Mouse (Mus musculus): Measurements from ENCODE around the gene Zbp1. TPM values are rescaled to one million over a fixed set of nuclear protein-coding genes. Genes with fewer than 3 reads are reported as not detected.

The Zbp1 gene
- polyA plus RNA-seq, 1 experiment = 0.74 TPM

DNA sequence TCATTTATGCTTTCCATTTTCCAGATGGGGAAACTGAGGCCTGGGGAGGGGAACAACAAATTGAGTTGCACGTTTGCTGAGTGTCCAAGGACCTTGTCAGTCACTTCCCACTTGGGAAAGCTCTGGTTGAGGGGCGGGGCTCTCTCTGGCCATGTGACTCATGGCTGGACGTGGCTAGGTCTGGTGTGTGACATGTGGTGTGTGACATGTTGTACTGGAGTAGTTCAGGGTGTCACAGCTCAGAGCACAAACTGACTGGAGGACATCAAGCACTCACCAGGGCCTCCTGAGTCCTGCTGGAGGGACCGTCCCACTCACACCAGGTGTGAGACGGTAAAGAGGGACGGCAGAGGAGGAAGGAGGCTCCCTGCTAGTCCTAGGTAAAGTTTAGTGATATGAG is 33.4 kb downstream of the Zbp1 start:
- Histone ChIP-seq H3K27ac (ENCODE audit: insufficient read depth, low read length) (no peak overlapping the region), H3K27me3 (ENCODE audit: control insufficient read depth, insufficient read depth, low read length) (no peaks in the 10 kb centered on the region), H3K4me1 (ENCODE audit: control insufficient read depth, insufficient read depth, low read length) (no peaks in the 10 kb centered on the region), H3K4me3 (replicated peaks; ENCODE audit: insufficient read depth, low read depth, low read length) (no peak overlapping the region)
- TF ChIP-seq POLR2A (IDR thresholded peaks at IDR 0.05; ENCODE audit: borderline replicate concordance, insufficient read depth, low read length) (no peak), CTCF (IDR thresholded peaks at IDR 0.05; ENCODE audit: borderline replicate concordance, insufficient read depth, low read depth, low read length) (no peak)
- DNase-seq = no peak
- WGBS = 53% methylated on average over 6 of the region's 6 CpGs

DNA sequence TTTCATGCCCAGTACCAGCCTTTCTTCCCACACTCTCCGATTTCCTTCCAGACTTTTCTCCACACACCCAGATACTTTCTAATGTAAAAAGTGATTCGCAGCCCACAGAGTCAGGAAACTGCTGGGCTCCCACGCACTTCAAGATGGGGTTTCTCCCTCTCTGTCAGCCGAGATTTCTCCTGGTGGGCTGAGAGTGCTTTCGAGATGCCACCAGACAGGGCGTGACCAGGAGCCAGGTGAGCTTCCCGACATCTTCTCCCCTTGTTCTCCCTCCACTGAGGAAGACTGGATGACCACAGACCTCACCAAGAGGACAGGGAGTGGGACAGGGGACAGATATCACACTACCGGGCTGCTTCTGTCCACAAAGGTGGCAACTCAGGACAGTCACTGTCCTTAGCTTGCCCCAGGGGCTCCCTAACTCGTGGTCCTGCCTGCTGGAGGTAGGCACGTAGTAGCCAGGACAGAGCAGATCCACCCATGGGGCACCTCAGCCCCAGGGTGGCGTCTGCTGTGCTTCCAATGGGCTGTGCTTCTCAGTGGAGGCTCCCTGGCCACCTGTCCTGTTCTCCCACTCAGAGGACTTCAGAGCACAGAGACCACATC is 34.1 kb downstream of the Zbp1 start:
- Histone ChIP-seq H3K27ac (ENCODE audit: insufficient read depth, low read length) (no peak overlapping the region), H3K27me3 (ENCODE audit: control insufficient read depth, insufficient read depth, low read length) (no peaks in the 10 kb centered on the region), H3K4me3 (replicated peaks; ENCODE audit: insufficient read depth, low read depth, low read length) (no peak overlapping the region), H3K4me1 (ENCODE audit: control insufficient read depth, insufficient read depth, low read length) (no peaks in the 10 kb centered on the region)
- TF ChIP-seq CTCF (IDR thresholded peaks at IDR 0.05; ENCODE audit: borderline replicate concordance, insufficient read depth, low read depth, low read length) (no peak), POLR2A (IDR thresholded peaks at IDR 0.05; ENCODE audit: borderline replicate concordance, insufficient read depth, low read length) (no peak)
- WGBS = 57% methylated on average over 11 of the region's 11 CpGs
- no peak for DNase-seq

DNA sequence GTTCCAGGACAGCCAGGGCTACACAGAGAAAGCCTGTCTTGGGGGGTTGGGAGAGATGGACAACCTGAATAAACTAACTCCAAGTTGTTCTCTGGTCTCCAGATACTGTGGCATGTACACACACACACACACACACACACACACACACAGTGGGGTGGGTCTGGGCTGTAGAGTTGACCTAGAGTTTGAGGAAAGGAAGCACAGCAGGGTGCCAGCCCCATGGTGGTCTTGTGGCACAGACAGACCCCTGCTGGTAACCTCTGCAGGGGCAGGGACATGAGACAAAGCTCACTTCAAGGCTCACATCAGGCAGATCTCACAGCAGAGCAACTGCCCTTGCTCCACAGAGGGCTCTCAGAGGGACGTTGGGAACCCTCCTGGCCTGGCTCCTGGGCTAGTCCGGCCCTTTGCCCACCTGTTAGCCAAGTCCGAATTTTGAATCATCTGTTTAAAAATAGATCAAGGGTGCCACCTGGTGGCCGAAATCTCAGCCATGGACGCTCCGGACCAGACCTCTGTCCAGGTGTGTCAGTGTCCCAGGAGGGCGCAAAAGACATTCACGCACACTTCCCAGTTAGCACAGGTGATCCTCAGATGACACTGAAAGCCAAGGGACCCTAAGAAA is 34.8 kb downstream of the Zbp1 start:
- WGBS = 3% methylated on average over 8 of the region's 8 CpGs
- Histone ChIP-seq H3K4me1 (ENCODE audit: control insufficient read depth, insufficient read depth, low read length) (no peaks in the 10 kb centered on the region), H3K4me3 (replicated peaks; ENCODE audit: insufficient read depth, low read depth, low read length) (no peak overlapping the region), H3K27me3 (ENCODE audit: control insufficient read depth, insufficient read depth, low read length) (no peaks in the 10 kb centered on the region), H3K27ac (ENCODE audit: insufficient read depth, low read length) (no peak overlapping the region)
- TF ChIP-seq CTCF (IDR thresholded peaks at IDR 0.05; ENCODE audit: borderline replicate concordance, insufficient read depth, low read depth, low read length) (peak; percentile 60), POLR2A (IDR thresholded peaks at IDR 0.05; ENCODE audit: borderline replicate concordance, insufficient read depth, low read length) (no peak)
- DNase-seq = peak in 1 of 2 experiments; percentile 54

DNA sequence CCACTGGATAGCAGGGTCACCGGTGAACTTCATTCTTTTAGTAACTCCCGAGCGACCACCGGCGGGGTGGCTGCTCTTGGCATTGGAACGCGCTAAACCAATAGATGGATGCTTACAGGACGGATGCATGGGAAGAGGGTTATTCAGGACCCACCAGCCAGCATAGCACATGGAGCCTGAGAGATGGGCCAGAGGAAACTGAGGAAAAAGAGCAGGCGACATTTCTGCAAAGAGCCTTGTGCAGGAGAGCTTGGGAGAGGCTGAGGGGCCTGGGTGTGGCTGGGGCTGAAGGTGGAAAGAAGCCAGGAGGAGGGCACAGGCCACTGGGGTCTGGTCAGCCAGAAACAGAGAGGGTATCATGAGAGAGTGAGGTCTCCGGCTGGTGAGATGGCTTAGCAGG is 35.4 kb downstream of the Zbp1 start:
- Histone ChIP-seq H3K27me3 (ENCODE audit: control insufficient read depth, insufficient read depth, low read length) (no peaks in the 10 kb centered on the region), H3K4me1 (ENCODE audit: control insufficient read depth, insufficient read depth, low read length) (no peaks in the 10 kb centered on the region), H3K27ac (ENCODE audit: insufficient read depth, low read length) (no peak overlapping the region), H3K4me3 (replicated peaks; ENCODE audit: insufficient read depth, low read depth, low read length) (no peak overlapping the region)
- DNase-seq = no peak
- TF ChIP-seq POLR2A (IDR thresholded peaks at IDR 0.05; ENCODE audit: borderline replicate concordance, insufficient read depth, low read length) = no peak
- TF ChIP-seq CTCF (IDR thresholded peaks at IDR 0.05; ENCODE audit: borderline replicate concordance, insufficient read depth, low read depth, low read length) = no peak
- WGBS = 86% methylated on average over 10 of the region's 10 CpGs

DNA sequence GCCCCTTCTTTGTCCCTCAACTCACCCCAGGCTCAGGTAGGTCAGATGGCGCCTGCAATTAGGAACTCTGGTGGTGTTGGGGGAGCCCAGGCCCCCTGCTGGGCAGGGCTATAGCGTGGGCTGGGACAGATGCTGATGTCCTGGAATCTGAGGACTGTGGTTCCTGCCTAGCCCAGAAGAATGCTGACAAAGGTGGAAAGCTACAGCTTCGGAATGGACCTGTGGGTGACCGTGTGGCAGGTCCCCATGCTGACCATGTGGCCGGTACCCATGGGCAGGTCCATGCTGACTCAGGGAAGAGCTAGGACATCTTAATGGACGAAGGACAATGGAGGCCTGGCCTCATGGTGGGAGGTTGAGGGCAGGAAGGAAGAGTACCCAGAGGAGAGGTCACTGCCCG is 35.9 kb downstream of the Zbp1 start:
- no peak for DNase-seq
- 74% methylated on average over 7 of the region's 7 CpGs for WGBS
- H3K27me3 ChIP-seq (ENCODE audit: control insufficient read depth, insufficient read depth, low read length) = no peaks in the 10 kb centered on the region
- no peaks in the 10 kb centered on the region for H3K4me1 ChIP-seq (ENCODE audit: control insufficient read depth, insufficient read depth, low read length)
- no peak overlapping the region for H3K4me3 ChIP-seq (replicated peaks; ENCODE audit: insufficient read depth, low read depth, low read length)
- no peak for TF ChIP-seq CTCF (IDR thresholded peaks at IDR 0.05; ENCODE audit: borderline replicate concordance, insufficient read depth, low read depth, low read length)
- TF ChIP-seq POLR2A (IDR thresholded peaks at IDR 0.05; ENCODE audit: borderline replicate concordance, insufficient read depth, low read length) = no peak
- no peak overlapping the region for H3K27ac ChIP-seq (ENCODE audit: insufficient read depth, low read length)

DNA sequence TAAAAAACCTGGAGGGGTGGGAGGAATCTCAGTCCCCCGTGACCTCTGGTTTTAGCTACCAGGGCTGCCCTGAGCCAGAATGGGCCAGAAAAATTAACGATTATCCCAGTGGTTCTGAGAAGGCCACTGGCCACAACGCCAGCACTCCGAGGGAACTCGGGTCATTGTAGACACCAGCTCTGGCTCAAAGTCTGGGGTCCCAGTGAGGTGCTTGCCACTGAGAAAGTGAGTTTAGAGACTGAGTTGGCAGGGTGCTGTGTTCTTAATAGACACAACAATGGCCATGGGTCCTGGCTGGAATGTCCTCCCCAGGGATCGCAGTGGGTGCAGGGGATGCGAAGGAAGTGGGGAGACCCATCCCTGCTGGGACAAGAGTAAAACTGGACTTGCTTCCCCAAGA is 36.8 kb downstream of the Zbp1 start:
- 83% methylated on average over 7 of the region's 7 CpGs for WGBS
- no peak for TF ChIP-seq CTCF (IDR thresholded peaks at IDR 0.05; ENCODE audit: borderline replicate concordance, insufficient read depth, low read depth, low read length)
- no peak for TF ChIP-seq POLR2A (IDR thresholded peaks at IDR 0.05; ENCODE audit: borderline replicate concordance, insufficient read depth, low read length)
- Histone ChIP-seq H3K27ac (ENCODE audit: insufficient read depth, low read length) (no peak overlapping the region), H3K4me1 (ENCODE audit: control insufficient read depth, insufficient read depth, low read length) (no peaks in the 10 kb centered on the region), H3K4me3 (replicated peaks; ENCODE audit: insufficient read depth, low read depth, low read length) (no peak overlapping the region), H3K27me3 (ENCODE audit: control insufficient read depth, insufficient read depth, low read length) (no peaks in the 10 kb centered on the region)
- DNase-seq = no peak

DNA sequence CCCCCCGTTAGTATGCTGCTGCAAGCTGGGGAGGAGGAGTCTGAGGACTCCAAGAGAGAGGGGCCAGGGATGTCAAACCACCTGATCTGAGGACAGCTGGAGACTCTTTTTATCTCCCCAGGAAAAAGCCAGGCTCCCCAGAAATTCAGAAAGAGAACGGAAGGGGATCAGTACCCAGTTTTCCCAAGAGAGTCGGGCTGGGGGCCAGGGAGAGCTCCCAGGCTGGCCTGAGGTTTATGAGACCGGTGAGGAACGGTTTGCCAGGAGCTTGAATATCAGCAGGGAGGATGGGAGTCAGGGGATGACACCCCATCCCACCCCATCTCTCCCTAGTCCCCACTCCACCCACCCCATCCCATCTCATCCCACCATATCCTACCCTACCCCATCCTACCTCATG is 37.2 kb downstream of the Zbp1 start:
- DNase-seq = no peak
- 46% methylated on average over 5 of the region's 5 CpGs for WGBS
- H3K4me3 ChIP-seq (replicated peaks; ENCODE audit: insufficient read depth, low read depth, low read length) = no peak overlapping the region
- no peaks in the 10 kb centered on the region for H3K27me3 ChIP-seq (ENCODE audit: control insufficient read depth, insufficient read depth, low read length)
- no peak overlapping the region for H3K27ac ChIP-seq (ENCODE audit: insufficient read depth, low read length)
- no peak for TF ChIP-seq CTCF (IDR thresholded peaks at IDR 0.05; ENCODE audit: borderline replicate concordance, insufficient read depth, low read depth, low read length)
- TF ChIP-seq POLR2A (IDR thresholded peaks at IDR 0.05; ENCODE audit: borderline replicate concordance, insufficient read depth, low read length) = no peak
- H3K4me1 ChIP-seq (ENCODE audit: control insufficient read depth, insufficient read depth, low read length) = no peaks in the 10 kb centered on the region

DNA sequence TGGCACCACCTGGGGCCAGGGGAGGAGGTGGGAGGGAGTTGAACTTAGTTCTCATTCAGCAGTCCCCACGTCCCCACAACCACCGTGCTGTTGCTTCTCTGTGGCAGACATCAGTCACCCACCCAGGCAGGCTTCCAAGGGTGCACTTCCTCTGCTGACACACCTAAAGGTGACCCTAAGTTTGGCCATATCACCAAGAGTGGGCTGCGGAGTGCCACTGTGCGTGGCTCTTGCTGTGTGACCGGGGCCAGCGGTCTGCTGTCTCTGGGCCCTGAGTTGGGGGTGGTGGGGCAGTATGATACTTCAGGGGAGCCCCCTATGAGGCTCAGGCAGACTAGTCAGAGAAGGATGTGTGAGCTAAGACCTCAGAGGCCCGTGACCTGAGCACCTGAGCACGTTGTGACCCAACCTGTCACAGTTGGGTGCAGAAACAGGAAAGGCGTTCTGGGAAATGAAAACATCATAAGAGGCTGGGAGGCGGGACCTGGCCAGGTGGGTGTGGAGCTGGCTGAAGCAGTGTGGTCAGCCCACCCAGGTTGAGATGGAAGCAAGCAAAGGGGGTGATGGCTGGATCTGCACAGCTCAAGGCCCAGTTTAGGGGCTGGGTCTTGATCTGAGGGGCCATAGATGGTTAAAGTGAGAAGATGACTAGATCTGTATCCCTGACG is 37.9 kb downstream of the Zbp1 start:
- no peak for TF ChIP-seq CTCF (IDR thresholded peaks at IDR 0.05; ENCODE audit: borderline replicate concordance, insufficient read depth, low read depth, low read length)
- TF ChIP-seq POLR2A (IDR thresholded peaks at IDR 0.05; ENCODE audit: borderline replicate concordance, insufficient read depth, low read length) = no peak
- Histone ChIP-seq H3K4me1 (ENCODE audit: control insufficient read depth, insufficient read depth, low read length) (no peaks in the 10 kb centered on the region), H3K27ac (ENCODE audit: insufficient read depth, low read length) (no peak overlapping the region), H3K4me3 (replicated peaks; ENCODE audit: insufficient read depth, low read depth, low read length) (no peak overlapping the region), H3K27me3 (ENCODE audit: control insufficient read depth, insufficient read depth, low read length) (no peaks in the 10 kb centered on the region)
- 87% methylated on average over 11 of the region's 11 CpGs for WGBS
- no peak for DNase-seq

Measured in cerebellum, adult 2 months (tissue).